Mouse (Mus musculus) ovary, postnatal 10 days (tissue): ENCODE data around the gene Fam219a.

Experiments used
- DNase-seq: peaks from one replicate; pipeline ENCODE4 v3.0.0; 2022; ENCODE audit warnings: low spot score

Gene Fam219a

GRCm38 (mm10) chr4:41553116-41553515, 16.2 kb downstream of the Fam219a start:
- no peak for DNase-seq

- DNase-seq = peak; percentile 27
Measured at GRCm38 (mm10) chr4:41552529-41552928, 16.8 kb downstream of the Fam219a start.

GRCm38 (mm10) chr4:41547086-41547485, 22.3 kb downstream of the Fam219a start:
- DNase-seq = no peak

- no peak for DNase-seq
Measured at GRCm38 (mm10) chr4:41545985-41546384, 23.4 kb downstream of the Fam219a start.

- DNase-seq = no peak
Measured at GRCm38 (mm10) chr4:41542136-41542535, 27.2 kb downstream of the Fam219a start.

GRCm38 (mm10) chr4:41534866-41535265, 34.5 kb downstream of the Fam219a start:
- DNase-seq = no peak

GRCm38 (mm10) chr4:41532420-41532819, 36.9 kb downstream of the Fam219a start:
- no peak for DNase-seq

GRCm38 (mm10) chr4:41527996-41528395, 41.3 kb downstream of the Fam219a start:
- no peak for DNase-seq

- DNase-seq = no peak
Measured at GRCm38 (mm10) chr4:41527076-41527475, 42.3 kb downstream of the Fam219a start.

- DNase-seq = no peak
Measured at GRCm38 (mm10) chr4:41526553-41526952, 42.8 kb downstream of the Fam219a start.

GRCm38 (mm10) chr4:41524829-41525228, 44.5 kb downstream of the Fam219a start:
- no peak for DNase-seq

- no peak for DNase-seq
Measured at GRCm38 (mm10) chr4:41523839-41524238, 45.5 kb downstream of the Fam219a start.

GRCm38 (mm10) chr4:41522788-41523187, 46.5 kb downstream of the Fam219a start:
- DNase-seq = no peak

GRCm38 (mm10) chr4:41522136-41522535, 47.2 kb downstream of the Fam219a start:
- no peak for DNase-seq

- no peak for DNase-seq
Measured at GRCm38 (mm10) chr4:41520641-41521040, 48.7 kb downstream of the Fam219a start.

- no peak for DNase-seq
Measured at GRCm38 (mm10) chr4:41519195-41519594, 50.1 kb downstream of the Fam219a start.

GRCm38 (mm10) chr4:41518349-41518748, 51.0 kb downstream of the Fam219a start:
- no peak for DNase-seq

GRCm38 (mm10) chr4:41517233-41517632, 52.1 kb downstream of the Fam219a start, which contains the start of gene 1110017D15Rik:
Gene 1110017D15Rik (minus strand): TSS chr4:41517333.
- DNase-seq = no peak

GRCm38 (mm10) chr4:41513714-41514113, 55.6 kb downstream of the Fam219a start:
- DNase-seq = no peak

GRCm38 (mm10) chr4:41513309-41513708, 56.0 kb downstream of the Fam219a start:
- DNase-seq = no peak

- DNase-seq = no peak
Measured at GRCm38 (mm10) chr4:41507998-41508397, 61.3 kb downstream of the Fam219a start.

- DNase-seq = no peak
Measured at GRCm38 (mm10) chr4:41507326-41507924, 61.9 kb downstream of the Fam219a start.

GRCm38 (mm10) chr4:41506906-41507305, 62.4 kb downstream of the Fam219a start:
- DNase-seq = peak; percentile 67

- DNase-seq = no peak
Measured at GRCm38 (mm10) chr4:41506156-41506555, 63.2 kb downstream of the Fam219a start.
